Mouse (Mus musculus) liver, postnatal 0 days (tissue): ENCODE measurements at regions not wholly inside any gene's neighbourhood (a gene's known extent, or its start where the extent isn't known, plus 50 kb on each side); places are given as distances from the start of the nearest gene placed in this dataset.

Experiments
- ATAC-seq: fragments of 200-750 bp; cut with Nextera tagmentation; 2 replicates; pipeline ENCODE4 v1.8.0; 2017; ENCODE audit warnings: mild to moderate bottlenecking, moderate library complexity
- DNase-seq: peaks from one replicate; pipeline ENCODE4 v3.0.0-alpha.2; 2016
- H3K27ac ChIP-seq: fragments of 300-500 bp; sonication (generic); 2 replicates; pipeline ENCODE4 v1.5.1; 2014; ENCODE audit warnings: antibody characterized with exemption, moderate library complexity, mild to moderate bottlenecking, low read depth
- H3K27me3 ChIP-seq: fragments of 300-500 bp; sonication (generic); 2 replicates; pipeline ENCODE4 v1.6.1; 2014; ENCODE audit warnings: low read length, control low read depth, mixed read lengths; ENCODE audit not compliant: insufficient read depth
- H3K36me3 ChIP-seq: fragments of 300-500 bp; sonication (generic); replicated peaks from 2 replicates; pipeline ENCODE4 v1.6.1; 2014; ENCODE audit warnings: mild to moderate bottlenecking, control low read depth, low read length, moderate library complexity, mixed read lengths; ENCODE audit not compliant: insufficient read depth
- H3K4me1 ChIP-seq: fragments of 300-500 bp; sonication (generic); 2 replicates; pipeline ENCODE4 v1.6.1; 2014; ENCODE audit warnings: antibody characterized with exemption, mild to moderate bottlenecking, control low read depth; ENCODE audit not compliant: insufficient read depth
- H3K4me2 ChIP-seq: fragments of 300-500 bp; sonication (generic); 2 replicates; pipeline ENCODE4 v1.6.1; 2014; ENCODE audit warnings: low read depth, mild to moderate bottlenecking, low read length, moderate library complexity, mixed read lengths
- H3K4me3 ChIP-seq: fragments of 300-500 bp; sonication (generic); 2 replicates; pipeline ENCODE4 v1.5.1; 2014; ENCODE audit warnings: low read depth, low read length
- H3K9ac ChIP-seq: fragments of 300-500 bp; sonication (generic); replicated peaks from 2 replicates; pipeline ENCODE4 v1.6.1; 2014; ENCODE audit warnings: mild to moderate bottlenecking, moderate library complexity
- H3K9me3 ChIP-seq: fragments of 300-500 bp; sonication (generic); 2 replicates; pipeline ENCODE4 v1.6.1; 2016; ENCODE audit warnings: mild to moderate bottlenecking, control low read depth, low read length, mixed read lengths
- CTCF ChIP-seq: sonication (generic); IDR thresholded peaks from 2 replicates; pipeline ENCODE4 v1.5.1; 2016; ENCODE audit warnings: antibody characterized with exemption, low read depth
- EP300 ChIP-seq: IDR thresholded peaks from 2 replicates; pipeline ENCODE4 v1.6.1; 2016; ENCODE audit warnings: antibody characterized with exemption, low read depth, mild to moderate bottlenecking
- WGBS: fragments of 180-500 bp; shearing (Covaris S2); extraction: QIAGEN DNeasy Blood & Tissue Kit; methylation state at CpG from one replicate; pipeline ENCODE4 v1.1.7; 2014; ENCODE audit not compliant: insufficient replicate concordance; 5-methylcytosine and 5-hydroxymethylcytosine counted together

GRCm38 (mm10) chr14:25301336-25302031 lies 157.5 kb upstream of the Zmiz1 start:
- H3K4me3 ChIP-seq: no peak overlapping the region
- TF ChIP-seq EP300 (no peak), CTCF (no peak)
- DNase-seq (no peak), ATAC-seq (no peak)
- no peaks in the 10 kb centered on the region for H3K27me3 ChIP-seq
- H3K27ac ChIP-seq: no peak overlapping the region
- H3K9ac ChIP-seq: no peak overlapping the region
- no peaks in the 10 kb centered on the region for H3K9me3 ChIP-seq
- H3K4me2 ChIP-seq: no peak overlapping the region
- H3K4me1 ChIP-seq: peaks cover 4% of the 10 kb centered on the region; the same call in 1 of the 2 replicates
- 55% methylated on average over 9 of the region's 9 CpGs for WGBS
- no peaks in the 10 kb centered on the region for H3K36me3 ChIP-seq

GRCm38 (mm10) chr14:25304391-25304851 lies 154.6 kb upstream of the Zmiz1 start:
- ATAC-seq: peak; percentile 85
- H3K4me1 ChIP-seq: peaks cover 4% of the 10 kb centered on the region; the same call in 1 of the 2 replicates
- no peak overlapping the region for H3K4me3 ChIP-seq
- 38% methylated on average over 9 of the region's 9 CpGs for WGBS
- H3K9me3 ChIP-seq: no peaks in the 10 kb centered on the region
- H3K4me2 ChIP-seq: no peak overlapping the region
- no peaks in the 10 kb centered on the region for H3K36me3 ChIP-seq
- peak; percentile 69 for DNase-seq
- peak overlapping the region; percentile 45 for H3K27ac ChIP-seq
- peak; percentile 58 for TF ChIP-seq CTCF
- peak; percentile 54; the same call in 1 of the 2 replicates for TF ChIP-seq EP300
- H3K27me3 ChIP-seq: no peaks in the 10 kb centered on the region
- H3K9ac ChIP-seq: 0 out of 2 replicates have a peak overlapping the region, but pooled peaks have one; percentile 2

GRCm38 (mm10) chr14:25306166-25306565 lies 152.8 kb upstream of the Zmiz1 start:
- WGBS: 66% methylated on average over 7 of the region's 7 CpGs
- no peak for DNase-seq

GRCm38 (mm10) chr14:25306961-25307654 lies 151.9 kb upstream of the Zmiz1 start:
- H3K27me3 ChIP-seq: no peaks in the 10 kb centered on the region
- no peaks in the 10 kb centered on the region for H3K36me3 ChIP-seq
- DNase-seq (no peak), ATAC-seq (no peak)
- TF ChIP-seq CTCF (no peak), EP300 (no peak)
- 63% methylated on average over 3 of the region's 3 CpGs for WGBS
- H3K4me2 ChIP-seq: no peak overlapping the region
- H3K4me1 ChIP-seq: peaks cover 6% of the 10 kb centered on the region; the same call in 1 of the 2 replicates
- no peak overlapping the region for H3K4me3 ChIP-seq
- no peak overlapping the region for H3K9ac ChIP-seq
- no peaks in the 10 kb centered on the region for H3K9me3 ChIP-seq
- no peak overlapping the region for H3K27ac ChIP-seq

More at GRCm38 (mm10) chr14:25306166-25306565, 152.8 kb upstream of the Zmiz1 start:
- H3K27me3 ChIP-seq: no peaks in the 10 kb centered on the region
- no peaks in the 10 kb centered on the region for H3K9me3 ChIP-seq
- H3K4me1 ChIP-seq: peaks cover 4% of the 10 kb centered on the region; the same call in 1 of the 2 replicates
- TF ChIP-seq CTCF: no peak
- no peak for TF ChIP-seq EP300
- H3K4me3 ChIP-seq: no peak overlapping the region
- no peak overlapping the region for H3K27ac ChIP-seq
- H3K36me3 ChIP-seq: no peaks in the 10 kb centered on the region
- no peak for ATAC-seq
- no peak overlapping the region for H3K9ac ChIP-seq
- no peak overlapping the region for H3K4me2 ChIP-seq

- peaks cover 6% of the 10 kb centered on the region; the same call in 1 of the 2 replicates for H3K4me1 ChIP-seq
- no peaks in the 10 kb centered on the region for H3K9me3 ChIP-seq
- no peak overlapping the region for H3K4me3 ChIP-seq
- DNase-seq: no peak
- no peak overlapping the region for H3K27ac ChIP-seq
- H3K9ac ChIP-seq: no peak overlapping the region
- H3K36me3 ChIP-seq: no peaks in the 10 kb centered on the region
- no peak for TF ChIP-seq EP300
- TF ChIP-seq CTCF: no peak
- H3K4me2 ChIP-seq: no peak overlapping the region
- WGBS: 55% methylated on average over 3 of the region's 3 CpGs
- no peak for ATAC-seq
- H3K27me3 ChIP-seq: no peaks in the 10 kb centered on the region
Measured at GRCm38 (mm10) chr14:25308051-25308450, 150.9 kb upstream of the Zmiz1 start.

- no peaks in the 10 kb centered on the region for H3K27me3 ChIP-seq
- no peak for TF ChIP-seq CTCF
- no peak for TF ChIP-seq EP300
- no peak overlapping the region for H3K4me2 ChIP-seq
- ATAC-seq (no peak), DNase-seq (no peak)
- H3K9ac ChIP-seq: no peak overlapping the region
- no peak overlapping the region for H3K27ac ChIP-seq
- no peaks in the 10 kb centered on the region for H3K36me3 ChIP-seq
- 58% methylated on average over 4 of the region's 4 CpGs for WGBS
- no peak overlapping the region for H3K4me3 ChIP-seq
- no peaks in the 10 kb centered on the region for H3K9me3 ChIP-seq
- H3K4me1 ChIP-seq: 0 out of 2 replicates have a peak, but pooled peaks cover 2% of the 10 kb centered on the region
Measured at GRCm38 (mm10) chr14:25310671-25311151, 148.3 kb upstream of the Zmiz1 start.
